Mouse (Mus musculus) heart, postnatal 4 days (tissue): Measurements from ENCODE around the gene Sft2d1. TPM values are rescaled to one million over a fixed set of nuclear protein-coding genes. Genes with fewer than 3 reads are reported as not detected.

Experiments
- DNase-seq: peaks from one replicate; pipeline ENCODE4 v3.0.0; 2021
- total RNA-seq, 2 experiments: library from RNA; stranded (reverse); gene quantifications; 2 replicates each; pipeline ENCODE4 v1.2.3; 2021

Gene Sft2d1
- 10 to 100 TPM; 28.6 to 31.6 TPM for total RNA-seq

GRCm38 (mm10) chr17:8310838-8311614, at the start of gene Sft2d1:
Gene Sft2d1 (plus strand): TSS chr17:8311102.
- peak; percentile 97 for DNase-seq

GRCm38 (mm10) chr17:8264638-8265037, 46.3 kb upstream of the Sft2d1 start:
- peak; percentile 59 for DNase-seq

DNA sequence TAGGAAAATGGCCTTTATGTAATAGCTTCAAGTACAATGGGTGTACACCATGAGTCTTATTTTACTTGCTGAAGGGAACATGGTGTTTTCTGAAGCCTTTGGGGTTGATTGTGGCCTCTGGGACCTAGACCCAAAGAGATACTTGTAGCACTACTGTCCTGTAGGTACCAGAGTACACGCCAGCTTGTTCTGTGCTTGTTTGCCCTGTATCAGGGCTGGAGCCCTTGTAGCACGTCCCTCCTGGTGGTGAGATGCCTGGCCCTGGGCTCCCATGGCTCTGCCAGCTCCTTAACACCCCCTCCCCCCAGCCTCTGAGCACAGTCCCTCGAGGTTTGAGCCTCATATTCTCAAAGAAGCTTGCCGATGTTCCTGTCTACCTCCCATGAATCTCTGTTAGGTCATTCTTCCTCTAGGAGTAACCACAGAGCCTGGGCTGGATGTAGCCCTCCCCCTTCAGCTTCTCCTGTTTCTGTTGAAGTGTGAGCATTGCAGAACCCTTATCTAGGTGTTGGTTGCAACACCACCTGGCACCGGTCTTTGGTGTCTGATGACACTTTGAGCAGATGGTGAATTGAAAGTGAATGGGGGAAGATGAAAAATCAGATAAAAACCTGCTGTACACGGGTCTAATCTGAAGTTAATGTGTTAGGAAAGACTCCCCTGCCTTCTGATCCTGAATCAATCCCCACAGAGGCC, 38.7 kb upstream of the Sft2d1 start:
- no peak for DNase-seq

GRCm38 (mm10) chr17:8272951-8273350, 38.0 kb upstream of the Sft2d1 start:
- DNase-seq = no peak

DNA sequence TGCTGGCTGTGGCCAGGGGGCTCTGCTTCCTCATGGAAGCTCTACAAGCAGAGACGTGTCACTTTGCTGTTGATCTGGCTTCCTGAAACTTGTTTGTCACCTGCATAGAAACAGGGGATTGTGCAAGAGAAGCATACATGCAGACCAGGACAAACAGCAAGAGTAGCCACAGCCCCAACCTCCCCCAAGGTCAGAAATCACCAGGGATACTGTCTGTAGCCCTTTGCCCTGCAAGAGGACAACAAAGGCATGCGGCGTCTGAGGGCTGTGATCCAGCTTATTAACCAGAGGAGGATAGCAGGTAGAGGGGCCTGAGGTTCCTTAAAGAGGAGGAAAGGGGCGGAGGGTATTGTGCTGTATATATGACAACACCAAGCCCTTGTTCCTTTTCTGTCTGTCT, 34.8 kb upstream of the Sft2d1 start:
- DNase-seq = no peak

GRCm38 (mm10) chr17:8276680-8277079, 34.2 kb upstream of the Sft2d1 start:
- no peak for DNase-seq

- no peak for DNase-seq
These were observed 33.6 kb upstream of the Sft2d1 start for GRCm38 (mm10) chr17:8277266-8277665.

- DNase-seq = no peak
These were observed 32.5 kb upstream of the Sft2d1 start for GRCm38 (mm10) chr17:8278356-8278755.

GRCm38 (mm10) chr17:8282821-8283525, 27.9 kb upstream of the Sft2d1 start, which contains the start of gene Mpc1:
Gene Mpc1 (plus strand): TSS chr17:8282904.
- DNase-seq = peak; percentile 81

GRCm38 (mm10) chr17:8283526-8284253, 27.2 kb upstream of the Sft2d1 start:
- DNase-seq = peak; percentile 96

DNA sequence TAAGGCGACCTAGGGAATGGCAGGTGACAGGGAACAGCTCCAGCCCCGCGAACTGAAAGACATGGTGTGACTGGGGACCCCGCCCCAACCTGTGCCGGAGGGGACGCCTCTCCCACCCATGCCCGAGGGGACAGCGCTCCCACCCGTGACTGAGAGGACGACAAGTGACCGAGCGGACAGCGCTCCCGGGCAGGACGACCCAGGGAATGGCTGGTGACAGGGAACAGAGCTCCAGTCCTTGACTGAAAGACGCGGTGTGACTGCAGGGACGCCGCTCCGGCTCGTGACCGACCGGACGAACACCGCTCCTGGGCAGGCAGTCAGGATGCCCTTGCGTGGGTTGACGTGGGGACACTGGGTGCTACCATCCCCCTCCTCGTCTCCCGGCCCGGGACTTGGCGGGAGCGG, 26.6 kb upstream of the Sft2d1 start:
- peak; percentile 64 for DNase-seq

DNA sequence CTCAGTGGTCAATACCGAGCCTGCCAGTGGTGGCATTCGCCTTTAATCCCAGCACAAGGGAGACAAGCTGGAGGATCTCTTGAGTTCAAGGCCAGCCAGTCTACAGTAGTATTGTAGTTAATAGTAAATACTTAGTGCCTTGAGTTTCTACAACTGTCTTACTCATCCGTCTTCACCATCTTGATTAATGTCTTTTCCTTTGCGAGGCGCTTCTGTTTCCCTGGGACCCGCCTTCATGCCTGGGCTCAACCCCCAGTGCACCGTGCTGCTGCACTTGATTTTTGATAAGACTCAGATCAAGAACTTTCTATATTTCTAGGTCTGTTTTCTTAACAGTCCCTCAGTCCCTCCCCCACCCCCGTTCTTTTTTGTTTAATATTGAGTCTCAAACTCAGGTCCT, 25.8 kb upstream of the Sft2d1 start:
- no peak for DNase-seq

- no peak for DNase-seq
These were observed 23.9 kb upstream of the Sft2d1 start for GRCm38 (mm10) chr17:8286987-8287386.

GRCm38 (mm10) chr17:8289993-8290679, 20.8 kb upstream of the Sft2d1 start:
- no peak for DNase-seq

DNA sequence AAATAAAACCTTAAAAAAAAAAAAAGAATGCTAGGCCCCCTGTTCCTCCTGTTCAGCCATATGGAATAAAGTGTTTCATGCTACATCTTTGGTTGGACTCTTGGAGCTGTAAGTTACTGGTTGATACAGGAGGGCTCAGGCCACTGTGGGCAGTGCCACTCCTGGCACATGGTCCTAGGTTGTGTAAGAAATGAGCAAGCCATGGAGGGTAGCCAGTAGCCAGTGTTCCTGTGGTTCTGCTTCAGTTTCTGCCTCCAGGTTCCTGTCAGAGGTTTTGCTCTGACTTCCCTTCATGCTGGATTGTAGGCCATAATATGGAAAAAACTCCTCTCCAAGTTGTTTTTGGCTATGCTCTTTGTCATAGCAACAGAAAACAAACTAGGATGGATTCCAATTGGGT, 20.2 kb upstream of the Sft2d1 start:
- DNase-seq = no peak

DNA sequence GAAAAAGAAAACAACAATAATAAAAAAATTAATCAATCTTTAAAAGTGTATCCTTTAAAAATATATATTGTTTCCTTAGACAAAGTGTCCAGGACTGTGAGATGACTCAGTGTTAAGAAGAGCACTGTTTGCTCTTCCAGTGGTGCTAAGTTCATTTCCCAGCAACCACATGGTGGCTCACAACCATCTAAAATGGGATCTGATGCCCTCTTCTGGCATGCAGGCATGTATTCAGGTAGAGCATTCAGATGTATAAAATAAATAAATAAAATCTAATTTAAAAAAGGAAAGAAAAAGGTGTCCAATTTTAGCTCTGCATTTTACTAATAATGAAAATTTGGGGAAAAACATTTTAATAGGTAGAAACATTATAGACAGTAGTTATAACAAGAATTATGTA, 15.1 kb upstream of the Sft2d1 start:
- no peak for DNase-seq

DNA sequence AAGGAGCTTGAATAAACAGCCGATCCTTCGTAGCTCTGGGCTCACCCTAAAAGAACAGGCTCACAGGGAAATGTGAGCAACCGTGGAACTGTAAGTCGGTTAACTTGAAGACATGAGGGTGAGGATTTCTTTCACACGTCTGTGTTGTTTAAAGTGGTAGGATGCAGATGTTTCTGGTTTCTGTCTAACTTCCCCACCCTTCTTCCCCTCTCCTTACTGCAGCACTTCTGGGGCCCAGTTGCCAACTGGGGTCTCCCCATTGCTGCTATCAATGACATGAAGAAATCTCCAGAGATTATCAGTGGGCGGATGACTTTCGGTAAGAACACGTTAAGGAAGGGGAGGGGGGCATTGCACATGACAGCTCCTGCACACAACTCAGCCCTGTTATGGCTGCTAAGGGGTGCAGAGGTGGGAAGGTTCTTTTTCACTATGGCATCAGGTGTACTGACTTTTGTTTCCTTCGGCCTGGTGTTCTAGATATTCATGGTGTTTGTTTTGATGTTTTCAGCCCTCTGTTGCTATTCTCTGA, 14.5 kb upstream of the Sft2d1 start:
- no peak for DNase-seq

GRCm38 (mm10) chr17:8297746-8298145, 13.2 kb upstream of the Sft2d1 start:
- no peak for DNase-seq

- DNase-seq = no peak
These were observed 12.6 kb upstream of the Sft2d1 start for GRCm38 (mm10) chr17:8298281-8298680.

DNA sequence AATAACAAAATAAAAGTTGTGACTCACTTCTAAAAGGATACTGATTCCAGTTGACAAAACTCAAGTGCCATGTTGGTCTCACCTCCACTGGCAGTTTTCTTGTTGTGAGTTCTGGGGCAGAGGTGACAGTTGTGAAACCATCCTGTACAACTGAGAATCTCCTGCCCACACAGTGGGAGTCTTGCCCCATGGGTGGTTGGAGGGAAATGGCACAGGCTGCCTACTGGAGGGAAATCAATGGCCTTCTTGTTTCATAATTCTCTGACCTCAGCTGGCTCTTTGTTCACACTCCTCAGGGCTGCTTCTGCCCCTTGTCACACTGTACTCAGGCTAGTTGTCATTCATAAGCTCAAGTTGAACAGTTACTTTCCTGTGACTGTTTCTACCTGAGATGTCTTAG, 11.4 kb upstream of the Sft2d1 start:
- DNase-seq = no peak

DNA sequence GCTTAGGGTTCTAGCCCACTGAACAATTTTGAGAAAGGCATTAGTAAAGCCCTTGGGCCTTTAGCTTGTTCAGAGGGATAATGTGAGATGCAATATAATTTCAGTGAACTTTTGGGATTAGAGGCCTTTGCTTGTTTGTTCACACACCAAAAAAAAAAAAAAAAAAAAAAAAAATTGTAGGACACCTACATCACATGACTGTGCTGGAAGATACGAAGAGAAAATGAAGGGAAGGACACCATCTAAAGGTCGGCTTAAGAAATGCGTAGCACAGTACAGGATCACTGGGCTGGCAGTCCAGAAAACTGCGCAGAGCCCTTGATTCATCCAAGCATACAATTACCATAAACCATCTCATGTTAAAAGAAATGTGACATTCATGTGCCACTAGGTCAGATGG, 9.4 kb upstream of the Sft2d1 start:
- DNase-seq = no peak
